Mouse (Mus musculus) megakaryocyte, embryonic 14.5 days (primary cell): ENCODE data around the gene Dennd2a.

Source experiments
- FLI1 ChIP-seq: IDR thresholded peaks from 2 replicates; pipeline ENCODE4 v1.6.1; 2012; ENCODE audit warnings: low read length, inconsistent platforms, mixed read lengths
- GATA1 ChIP-seq: IDR thresholded peaks from 3 replicates; pipeline ENCODE4 v1.6.1; 2012; ENCODE audit warnings: mixed read lengths, low read length, inconsistent platforms, borderline replicate concordance

- TF ChIP-seq GATA1 (no peak), FLI1 (no peak)
These were observed 23.6 kb upstream of the Dennd2a start for GRCm38 (mm10) chr6:39581087-39581784.
